Mouse (Mus musculus) yolk sac, embryonic 10.5 days (tissue): Measurements from ENCODE around the gene Btbd9.

Experiments
- DNase-seq: peaks from one replicate; pipeline ENCODE4 v3.0.0-alpha.2; 2017; ENCODE audit warnings: low spot score

Gene Btbd9

DNA sequence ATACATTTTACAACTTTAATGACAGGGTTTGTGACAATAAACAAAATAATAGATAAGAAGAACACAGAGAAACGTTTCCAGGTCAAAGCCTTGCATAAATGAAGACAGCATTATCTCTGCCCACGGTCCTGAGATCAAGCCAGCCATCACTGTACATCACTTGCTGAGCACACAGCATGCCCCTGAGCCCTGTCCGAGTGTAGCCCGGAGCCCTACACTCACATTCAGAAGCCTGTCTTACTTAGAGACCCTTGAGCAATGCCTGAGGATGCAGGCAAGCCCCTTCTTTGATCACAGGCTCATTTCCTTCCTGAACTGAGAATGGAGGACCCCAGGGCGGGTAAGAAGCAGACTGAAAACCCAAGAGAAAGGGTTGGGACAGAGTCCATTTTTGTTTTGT, 240.0 kb downstream of the Btbd9 start:
- DNase-seq: no peak

- DNase-seq: no peak
Observed at GRCm38 (mm10) chr17:30335746-30336145, 240.5 kb downstream of the Btbd9 start.

DNA sequence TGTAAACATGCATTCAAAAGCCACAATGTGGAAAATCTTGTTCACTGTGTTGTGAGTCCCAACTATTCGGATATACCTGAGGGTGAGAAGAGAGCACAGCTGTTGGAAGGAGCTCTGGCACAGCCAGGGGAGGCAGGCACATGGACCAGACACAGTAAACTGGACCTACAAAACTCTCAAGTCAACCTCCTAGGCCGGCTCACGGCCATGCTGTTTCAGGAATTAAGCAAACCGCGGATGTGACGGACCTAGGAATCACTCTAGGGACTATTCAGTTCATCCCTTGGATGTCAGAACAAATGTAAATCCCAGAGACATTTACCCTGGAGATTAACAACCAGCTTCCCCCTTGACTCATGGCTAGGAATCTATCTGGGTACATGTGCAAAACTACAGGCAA, 242.0 kb downstream of the Btbd9 start:
- no peak for DNase-seq

- DNase-seq: no peak
Observed at GRCm38 (mm10) chr17:30333136-30333535, 243.2 kb downstream of the Btbd9 start.

- DNase-seq: no peak
Observed at GRCm38 (mm10) chr17:30331380-30331779, 244.9 kb downstream of the Btbd9 start.

GRCm38 (mm10) chr17:30329531-30329930, 246.8 kb downstream of the Btbd9 start:
- no peak for DNase-seq

GRCm38 (mm10) chr17:30328924-30329323, 247.4 kb downstream of the Btbd9 start:
- DNase-seq: no peak

DNA sequence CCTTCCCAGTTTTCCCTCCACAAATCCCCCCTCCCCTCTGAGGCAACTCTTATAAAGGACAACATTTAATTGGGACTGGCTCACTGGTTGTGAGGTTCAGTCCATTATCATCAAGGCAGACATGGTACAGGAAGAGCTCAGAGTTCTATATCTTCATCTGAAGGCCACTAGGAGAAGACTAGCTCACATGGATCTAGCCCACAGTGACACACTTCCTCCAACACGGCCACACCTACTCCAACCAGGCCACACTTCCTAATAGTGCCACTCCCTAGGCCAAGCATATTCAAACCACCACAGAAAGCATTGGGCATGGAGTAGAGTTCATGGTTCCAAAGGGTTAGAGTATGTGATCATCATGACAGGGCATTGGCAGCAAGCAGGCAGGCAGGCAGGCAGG, 249.4 kb downstream of the Btbd9 start:
- DNase-seq: no peak

- no peak for DNase-seq
Observed at GRCm38 (mm10) chr17:30320301-30320700, 256.0 kb downstream of the Btbd9 start.

DNA sequence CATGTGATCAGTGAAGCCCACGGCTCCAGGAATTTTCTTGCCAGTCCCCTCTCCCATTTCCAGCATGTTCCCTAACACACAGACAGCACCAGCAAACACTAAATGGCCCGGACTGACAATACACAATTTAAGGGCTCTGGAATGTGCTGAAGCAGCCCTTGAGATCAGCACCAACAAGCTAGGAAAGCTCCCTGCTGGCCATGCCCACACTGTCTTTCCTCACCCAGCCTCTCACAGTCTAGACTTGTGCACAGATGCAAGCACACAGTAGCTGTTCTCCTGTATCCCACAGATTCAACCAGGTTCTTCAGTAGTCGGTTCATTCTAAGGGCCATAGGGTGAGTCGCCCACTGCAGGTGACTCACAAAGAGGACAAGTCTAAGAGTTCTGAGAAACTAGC, 263.6 kb downstream of the Btbd9 start:
- no peak for DNase-seq

DNA sequence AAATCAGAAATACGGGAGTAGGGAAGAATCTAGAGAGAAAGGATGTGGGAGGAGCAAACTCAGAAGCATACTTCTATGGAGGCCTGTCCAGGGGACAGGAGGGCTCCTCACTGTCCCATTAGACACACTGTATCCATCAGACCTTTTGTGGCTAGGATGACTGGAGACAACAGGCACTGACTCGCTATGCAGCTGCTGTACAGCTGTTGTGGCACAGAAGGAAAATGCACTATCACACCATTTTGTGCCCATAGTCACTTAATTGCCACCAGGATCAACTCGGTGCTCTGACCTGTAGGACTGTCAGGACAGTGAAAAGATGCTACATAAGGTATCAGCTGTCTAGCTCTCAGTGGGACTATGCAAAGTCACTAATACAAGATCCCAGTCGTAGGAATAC, 266.7 kb downstream of the Btbd9 start:
- no peak for DNase-seq

- no peak for DNase-seq
Observed at GRCm38 (mm10) chr17:30308889-30309288, 267.4 kb downstream of the Btbd9 start.

DNA sequence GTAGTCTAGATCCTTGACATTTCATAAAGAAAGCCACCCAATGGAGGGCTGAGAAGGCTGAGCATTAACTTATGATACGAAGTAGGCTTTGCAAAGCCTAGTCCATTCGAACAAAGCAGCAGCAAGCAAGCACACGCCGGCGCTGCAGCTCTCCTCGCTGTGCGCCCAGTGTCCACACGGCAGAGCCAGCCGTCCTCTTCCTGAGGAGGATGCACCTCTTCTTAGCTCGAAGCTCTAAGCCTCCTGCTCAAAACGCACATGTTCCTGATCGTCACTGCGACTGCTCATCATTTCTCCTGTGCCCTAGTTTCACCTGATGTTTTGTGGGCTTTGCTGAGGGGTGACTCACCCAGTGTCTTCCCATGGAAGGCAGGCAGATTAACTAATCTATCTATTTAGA, 268.0 kb downstream of the Btbd9 start:
- DNase-seq: no peak

DNA sequence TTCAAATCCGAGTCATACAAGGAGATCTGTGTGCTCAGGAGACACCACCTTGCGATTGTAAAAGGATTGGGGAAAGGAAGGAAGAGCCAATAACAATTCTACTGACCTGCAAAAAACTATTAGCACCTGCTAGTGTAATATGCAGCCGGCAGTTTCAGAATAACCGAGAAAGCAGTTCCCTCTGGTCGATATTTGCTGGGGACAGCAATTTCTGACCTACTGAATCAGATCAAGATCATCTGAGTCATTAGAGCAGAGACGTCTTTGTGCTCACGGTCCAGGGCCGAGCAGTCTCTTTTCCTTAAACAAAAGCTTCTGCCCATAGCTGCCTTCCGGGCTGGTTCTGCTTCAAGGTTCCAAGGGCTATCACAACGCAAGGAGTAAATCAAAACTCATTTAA, 269.1 kb downstream of the Btbd9 start:
- no peak for DNase-seq

- no peak for DNase-seq
Observed at GRCm38 (mm10) chr17:30304766-30305165, 271.5 kb downstream of the Btbd9 start.

DNA sequence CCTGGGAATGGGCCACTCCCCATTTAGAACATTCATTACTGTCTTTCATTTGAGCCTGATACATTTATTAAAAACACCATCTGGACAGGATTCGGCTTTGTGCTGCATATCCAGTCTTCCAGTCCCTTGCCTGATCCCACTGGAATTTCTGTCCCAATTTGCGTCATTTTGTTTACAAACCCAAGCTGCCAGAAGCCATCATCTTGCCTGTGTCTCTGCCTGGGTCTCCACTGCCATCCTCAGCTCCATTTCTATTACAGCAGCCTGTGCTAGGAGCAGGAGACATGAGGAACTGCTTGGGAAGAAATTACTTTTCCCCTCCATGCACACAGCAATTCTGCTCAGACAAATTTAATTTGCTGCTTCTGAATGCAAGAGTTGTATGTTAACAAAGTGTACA, 274.9 kb downstream of the Btbd9 start:
- no peak for DNase-seq

GRCm38 (mm10) chr17:30297432-30297831, 278.9 kb downstream of the Btbd9 start:
- no peak for DNase-seq

DNA sequence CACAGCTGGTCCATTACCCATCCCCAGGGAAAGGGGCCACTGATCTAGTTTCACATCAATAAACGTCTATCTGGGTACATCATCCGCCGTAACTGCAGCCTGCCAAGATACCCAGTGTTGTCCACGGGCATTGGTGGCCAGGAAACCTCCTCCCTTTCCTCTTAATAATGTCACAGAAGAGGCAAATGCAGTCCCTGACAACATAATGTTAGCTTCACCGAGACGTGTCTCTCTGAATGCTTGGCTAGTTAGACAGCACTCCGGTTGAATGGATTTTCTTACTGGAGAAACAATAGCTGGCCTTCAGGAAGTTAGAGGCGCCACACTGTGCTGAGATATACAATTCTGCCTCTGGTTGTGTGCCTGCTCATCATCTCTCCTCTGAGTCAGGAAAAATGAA, 280.2 kb downstream of the Btbd9 start:
- no peak for DNase-seq

- no peak for DNase-seq
Observed at GRCm38 (mm10) chr17:30292666-30293065, 283.6 kb downstream of the Btbd9 start.

- DNase-seq: no peak
Observed at GRCm38 (mm10) chr17:30285641-30286040, 290.6 kb downstream of the Btbd9 start.

DNA sequence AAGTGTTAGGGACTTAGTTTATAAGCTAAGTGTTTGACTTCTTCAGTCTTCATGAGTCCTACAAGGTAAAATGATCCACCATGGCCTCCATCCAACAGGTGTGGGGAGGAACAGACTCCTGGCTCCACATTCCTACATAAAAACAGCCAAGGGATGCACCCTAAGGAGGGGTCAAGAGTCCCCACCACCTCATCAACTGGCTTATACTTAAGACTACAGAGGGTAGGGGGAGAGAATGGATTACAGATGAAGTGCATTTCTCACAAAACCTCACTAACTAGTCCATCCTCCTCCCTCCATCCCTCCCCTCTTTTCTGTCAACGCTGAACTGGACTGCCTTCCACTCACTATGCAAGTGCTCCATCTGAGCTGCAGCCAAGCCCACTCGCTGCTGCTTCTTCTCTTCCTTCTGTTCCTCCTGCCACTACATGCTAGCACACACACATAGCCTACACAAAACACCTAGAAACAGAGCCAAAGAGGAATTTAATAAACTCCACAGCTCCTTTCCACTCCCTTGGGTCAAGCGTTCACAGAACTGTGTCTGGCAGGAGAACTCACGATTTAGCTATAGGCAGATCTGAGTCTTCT, 292.7 kb downstream of the Btbd9 start:
- no peak for DNase-seq

- no peak for DNase-seq
Observed at GRCm38 (mm10) chr17:30283001-30283400, 293.3 kb downstream of the Btbd9 start.

DNA sequence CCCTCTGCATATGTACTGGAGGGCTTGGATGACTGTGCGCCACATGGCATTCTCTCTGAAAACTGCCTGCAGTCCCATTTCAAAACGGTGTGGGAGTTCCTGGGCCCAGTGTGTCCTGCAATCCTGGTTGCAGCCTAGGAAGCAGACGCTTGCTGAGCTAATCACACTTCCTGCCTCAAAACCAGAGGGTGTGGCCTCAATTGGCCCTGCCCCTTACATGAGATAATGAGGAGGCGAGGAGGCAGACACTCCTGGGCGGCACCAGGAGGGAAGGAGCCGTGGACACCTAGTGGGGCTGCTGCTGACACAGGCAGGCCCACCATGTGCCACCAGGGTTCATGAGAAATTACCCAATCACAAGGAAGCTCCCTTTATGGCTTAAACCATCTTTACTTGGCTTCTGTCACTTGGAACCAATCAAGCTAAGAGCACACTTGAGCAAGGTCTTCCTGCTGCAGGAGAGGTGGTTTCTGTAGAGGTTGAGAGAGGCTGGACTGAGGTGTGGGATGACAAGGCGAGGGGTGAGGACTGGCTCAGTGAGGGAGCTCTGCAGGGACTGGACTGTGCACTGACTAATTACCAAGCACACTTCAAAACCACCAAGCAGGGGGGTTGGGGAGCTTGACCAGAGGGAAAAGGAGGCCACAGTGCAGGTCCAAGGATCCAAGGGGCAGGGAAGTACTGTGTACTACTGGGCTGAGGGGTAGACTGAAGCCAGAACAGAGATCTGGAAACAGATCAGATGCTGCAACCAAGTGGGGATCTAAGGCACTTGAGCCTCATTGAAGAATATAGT, 295.8 kb downstream of the Btbd9 start:
- DNase-seq: peak; percentile 62

DNA sequence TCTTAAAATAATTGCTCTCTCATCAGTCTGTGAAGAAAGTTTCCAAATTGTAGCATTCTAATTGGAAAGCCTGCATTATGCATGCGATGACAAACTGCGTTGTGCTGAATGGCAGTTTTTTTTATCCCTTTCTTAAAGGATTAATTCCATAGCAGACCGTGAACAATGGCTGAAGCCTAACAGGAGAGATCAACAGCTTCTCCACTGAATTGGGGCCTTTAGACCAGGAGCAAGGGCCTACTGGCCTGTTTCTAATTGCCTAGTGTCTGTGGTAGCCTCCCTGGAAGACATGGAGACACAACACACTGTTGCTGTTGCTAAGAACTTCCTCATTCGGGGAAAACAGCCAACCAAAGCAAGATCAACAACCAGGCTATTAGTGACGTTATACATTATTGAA, 296.6 kb downstream of the Btbd9 start:
- DNase-seq: no peak
